Mouse (Mus musculus) kidney, embryonic 14.5 days (tissue): ENCODE measurements around the gene Casd1. TPM values are rescaled to one million over a fixed set of nuclear protein-coding genes. Genes with fewer than 3 reads are reported as not detected.

Experiments used
- ATAC-seq: fragments of 200-750 bp; cut with Nextera tagmentation; 2 replicates; pipeline ENCODE4 v1.8.0; 2017; ENCODE audit warnings: moderate number of reproducible peaks, mild to moderate bottlenecking, moderate TSS enrichment, moderate library complexity; ENCODE audit not compliant: low FRiP score, low TSS enrichment
- H3K27ac ChIP-seq: fragments of 300-500 bp; sonication (generic); 2 replicates; pipeline ENCODE4 v1.5.1; 2014; ENCODE audit warnings: low read depth, mild to moderate bottlenecking, low read length, moderate library complexity, mixed read lengths
- H3K27me3 ChIP-seq: fragments of 300-500 bp; sonication (generic); 2 replicates; pipeline ENCODE4 v1.6.1; 2014; ENCODE audit warnings: mild to moderate bottlenecking, low read length; ENCODE audit not compliant: control insufficient read depth, insufficient read depth
- H3K36me3 ChIP-seq: fragments of 300-500 bp; sonication (generic); 2 replicates; pipeline ENCODE4 v1.6.1; 2014; ENCODE audit warnings: low read length, mixed read lengths; ENCODE audit not compliant: control insufficient read depth, insufficient read depth
- H3K4me1 ChIP-seq: fragments of 300-500 bp; sonication (generic); 2 replicates; pipeline ENCODE4 v1.6.1; 2014; ENCODE audit warnings: low read length, mixed read lengths; ENCODE audit not compliant: control insufficient read depth, insufficient read depth
- H3K4me2 ChIP-seq: fragments of 300-500 bp; sonication (generic); replicated peaks from 2 replicates; pipeline ENCODE4 v1.6.1; 2014; ENCODE audit warnings: low read depth, mild to moderate bottlenecking, low read length
- H3K4me3 ChIP-seq: fragments of 300-500 bp; sonication (generic); 2 replicates; pipeline ENCODE4 v1.5.1; 2014; ENCODE audit warnings: mild to moderate bottlenecking, low read length
- H3K9ac ChIP-seq: fragments of 300-500 bp; sonication (generic); 2 replicates; pipeline ENCODE4 v1.6.1; 2014; ENCODE audit warnings: low read depth, mild to moderate bottlenecking, low read length, moderate library complexity
- H3K9me3 ChIP-seq: fragments of 300-500 bp; sonication (generic); 2 replicates; pipeline ENCODE4 v1.6.1; 2016; ENCODE audit warnings: low read length; ENCODE audit not compliant: control insufficient read depth
- WGBS: fragments of 180-500 bp; shearing (Covaris S2); extraction: QIAGEN DNeasy Blood & Tissue Kit; methylation state at CpG from one replicate; pipeline ENCODE4 v1.1.7; 2014; 5-methylcytosine and 5-hydroxymethylcytosine counted together
- polyA plus RNA-seq: library from polyadenylated mRNA; unstranded; fragments of >200 nt; fragmentation: Nextera tagmentation; extraction: Ambion mirVana; gene quantifications from 2 replicates; pipeline ENCODE4 v1.2.1, GENCODE M21; 2014

Gene Casd1
- polyA plus RNA-seq, 1 experiment from 2014 or later = 47.5 TPM

DNA sequence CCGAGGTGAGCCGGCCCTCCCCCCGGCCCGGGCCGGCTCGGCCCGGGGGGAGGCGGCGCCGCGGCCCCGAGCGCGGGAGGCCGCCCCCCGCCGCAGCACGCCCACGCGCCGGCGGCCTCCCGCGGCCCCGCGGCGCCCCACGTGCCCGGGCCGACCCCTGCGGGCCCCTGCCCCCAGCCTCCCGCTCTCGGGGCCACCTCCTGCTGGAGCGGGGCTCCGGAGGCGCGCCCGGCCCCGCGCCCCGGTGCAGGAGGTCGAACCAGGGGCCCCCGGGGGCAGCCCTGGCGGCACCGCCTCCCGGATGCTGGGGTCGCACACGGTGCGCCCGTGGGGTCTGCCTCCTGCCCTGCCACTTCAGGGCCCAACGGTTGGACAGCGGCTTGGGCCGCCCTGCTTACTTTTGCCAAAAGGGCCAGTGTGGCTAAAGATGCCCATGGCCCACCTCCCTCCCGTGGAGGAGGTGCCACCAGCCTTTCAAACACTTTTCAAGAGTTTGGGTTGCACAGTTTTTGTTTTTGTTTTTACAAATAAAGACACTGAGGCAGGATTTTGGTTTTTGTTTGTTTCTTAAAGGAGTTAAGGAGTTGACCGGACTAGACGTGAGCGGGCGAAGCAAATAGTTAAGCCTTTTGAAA is 775 bp downstream of the Casd1 start:
- H3K27ac ChIP-seq = peak overlapping the region; percentile 88
- peaks cover 13% of the 10 kb centered on the region for H3K4me1 ChIP-seq
- 9% methylated on average over 25 of the region's 58 CpGs for WGBS
- peak overlapping the region; percentile 96 for H3K9ac ChIP-seq
- no peaks in the 10 kb centered on the region for H3K36me3 ChIP-seq
- H3K27me3 ChIP-seq = no peaks in the 10 kb centered on the region
- peak overlapping the region; percentile 74 for H3K4me3 ChIP-seq
- ATAC-seq = peak; percentile 74
- H3K9me3 ChIP-seq = no peaks in the 10 kb centered on the region
- peak overlapping the region; percentile 89 for H3K4me2 ChIP-seq

DNA sequence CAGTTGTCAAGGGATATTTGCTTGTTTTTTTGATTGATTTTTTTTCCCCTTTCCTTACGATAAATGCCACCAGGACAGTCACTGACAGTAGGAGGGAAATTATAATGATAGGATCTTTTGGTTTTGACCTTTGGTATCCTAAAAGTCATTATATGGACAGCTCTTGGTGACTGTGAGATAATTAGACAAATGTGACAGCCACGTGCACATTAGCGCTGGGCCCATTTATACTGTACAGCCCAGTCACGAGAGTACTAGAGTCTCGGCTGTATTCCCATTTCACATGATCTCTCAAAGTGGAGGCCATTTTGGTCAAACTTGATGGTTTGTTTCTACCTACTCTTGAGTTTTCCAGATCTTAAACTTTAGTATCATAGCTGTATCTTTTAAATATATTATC is 1.4 kb downstream of the Casd1 start:
- WGBS = 60% methylated on average over 5 of the region's 5 CpGs
- Histone ChIP-seq H3K4me3 (peak overlapping the region; percentile 74), H3K9me3 (no peaks in the 10 kb centered on the region), H3K4me2 (peak overlapping the region; percentile 89), H3K9ac (no peak overlapping the region), H3K4me1 (peaks cover 13% of the 10 kb centered on the region), H3K27ac (no peak overlapping the region; the same call in 1 of the 2 replicates), H3K36me3 (no peaks in the 10 kb centered on the region), H3K27me3 (no peaks in the 10 kb centered on the region)
- ATAC-seq = no peak

DNA sequence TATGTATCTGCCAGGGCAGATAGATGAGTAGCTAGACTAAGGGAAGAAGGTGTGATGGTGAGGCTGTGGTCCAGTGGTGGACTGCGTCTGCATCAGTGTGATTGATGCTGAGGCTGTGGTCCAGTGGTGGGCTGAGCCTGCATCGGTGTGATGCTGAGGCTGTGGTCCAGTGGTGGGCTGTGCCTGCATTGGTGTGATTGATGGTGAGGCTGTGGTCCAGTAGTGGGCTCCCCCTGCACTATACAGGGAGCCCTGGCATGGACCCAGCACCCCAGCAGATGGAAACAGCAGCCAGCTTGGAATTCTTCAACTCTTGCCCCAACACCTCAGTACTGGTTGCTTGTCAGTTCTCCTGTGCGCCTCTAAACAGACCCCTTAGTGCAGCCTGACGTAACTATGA is 5.8 kb downstream of the Casd1 start:
- peaks cover 8% of the 10 kb centered on the region; the same call in 1 of the 2 replicates for H3K4me1 ChIP-seq
- H3K36me3 ChIP-seq = 0 out of 2 replicates have a peak, but pooled peaks cover 3% of the 10 kb centered on the region
- H3K4me3 ChIP-seq = no peak overlapping the region
- H3K9ac ChIP-seq = no peak overlapping the region
- WGBS = 81% methylated on average over 4 of the region's 4 CpGs
- H3K9me3 ChIP-seq = no peaks in the 10 kb centered on the region
- H3K27ac ChIP-seq = no peak overlapping the region
- no peaks in the 10 kb centered on the region for H3K27me3 ChIP-seq
- no peak overlapping the region for H3K4me2 ChIP-seq
- no peak for ATAC-seq

DNA sequence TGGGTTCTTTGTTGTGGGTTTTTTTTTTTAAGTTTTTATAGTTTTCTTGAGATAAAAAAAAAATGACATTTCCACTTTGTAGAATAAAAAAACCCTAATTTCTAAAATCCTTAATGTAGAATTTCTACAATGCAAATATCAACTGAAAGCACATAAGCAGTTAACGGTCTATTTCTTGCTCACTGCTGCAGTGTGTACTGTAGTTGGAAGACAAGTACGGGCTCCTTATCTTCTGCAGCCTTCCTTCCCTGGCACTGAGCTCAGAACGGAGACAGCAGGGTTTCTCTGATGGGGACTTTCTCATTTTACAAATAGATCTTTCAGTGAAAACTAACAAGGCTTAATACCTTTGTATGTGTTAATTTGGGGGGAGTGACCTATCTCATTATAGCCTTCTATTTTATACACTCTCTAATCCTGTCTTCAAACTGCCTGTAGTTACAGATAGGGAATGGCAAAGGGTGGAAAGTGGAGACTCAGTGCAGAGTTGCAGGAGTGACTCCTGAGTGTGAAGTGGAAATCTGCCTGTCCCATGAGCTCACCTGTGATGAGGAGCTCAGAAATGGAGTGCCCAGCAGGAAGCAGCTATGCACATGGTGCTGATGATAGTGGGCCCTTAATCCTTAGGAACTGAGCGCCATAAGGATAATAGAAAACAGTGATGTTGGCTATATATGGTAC is 9.7 kb downstream of the Casd1 start:
- Histone ChIP-seq H3K4me3 (no peak overlapping the region), H3K27ac (no peak overlapping the region), H3K4me2 (no peak overlapping the region), H3K36me3 (peaks cover 8% of the 10 kb centered on the region; the same call in 1 of the 2 replicates), H3K9ac (no peak overlapping the region), H3K27me3 (no peaks in the 10 kb centered on the region), H3K4me1 (no peaks in the 10 kb centered on the region), H3K9me3 (0 out of 2 replicates have a peak, but pooled peaks cover 3% of the 10 kb centered on the region)
- WGBS = 90% methylated on average over 4 of the region's 4 CpGs
- no peak for ATAC-seq

DNA sequence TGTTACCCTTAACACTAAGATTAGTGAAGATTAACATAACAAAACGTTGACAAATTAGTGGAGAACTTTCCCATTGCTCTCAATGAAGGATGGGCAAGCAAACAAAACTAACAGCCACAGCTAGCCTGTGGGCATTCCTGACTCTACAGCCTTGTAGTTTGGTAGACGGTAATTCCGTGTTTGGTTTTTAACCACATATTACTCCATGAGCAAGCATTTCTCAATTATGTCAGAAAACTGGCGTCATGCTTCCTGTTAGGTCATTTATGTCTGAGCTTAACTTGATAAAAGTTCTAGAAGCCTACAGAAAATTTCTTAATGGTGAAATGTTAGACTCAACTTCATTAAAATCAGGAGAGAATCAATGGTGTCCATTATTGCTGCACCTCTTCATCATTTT is 11.2 kb downstream of the Casd1 start:
- Histone ChIP-seq H3K27ac (no peak overlapping the region), H3K9ac (no peak overlapping the region), H3K4me2 (no peak overlapping the region), H3K36me3 (peaks cover 8% of the 10 kb centered on the region; the same call in 1 of the 2 replicates), H3K9me3 (0 out of 2 replicates have a peak, but pooled peaks cover 3% of the 10 kb centered on the region), H3K4me3 (no peak overlapping the region), H3K27me3 (no peaks in the 10 kb centered on the region), H3K4me1 (no peaks in the 10 kb centered on the region)
- WGBS = 92% methylated on average over 4 of the region's 4 CpGs
- ATAC-seq = no peak

DNA sequence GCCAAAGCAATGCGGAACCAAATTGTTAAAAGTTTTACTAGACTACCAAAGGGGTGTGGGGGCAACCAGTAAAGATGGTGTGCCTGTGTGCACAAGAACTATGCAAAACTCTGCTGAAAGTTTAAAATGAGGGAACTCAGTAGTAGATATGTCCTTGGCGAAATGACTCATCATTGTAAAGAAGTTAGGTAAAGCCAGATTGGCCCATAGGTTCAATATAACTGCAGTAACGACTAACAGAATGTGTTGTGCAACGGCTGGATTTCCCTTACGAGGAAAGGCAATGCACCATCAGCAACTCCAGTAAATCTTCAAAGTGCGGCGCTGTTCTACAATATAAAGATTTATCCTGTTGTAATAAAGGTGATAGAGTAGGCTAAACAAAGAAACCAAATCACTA is 11.8 kb downstream of the Casd1 start:
- Histone ChIP-seq H3K27ac (no peak overlapping the region), H3K4me3 (no peak overlapping the region), H3K9ac (no peak overlapping the region), H3K9me3 (0 out of 2 replicates have a peak, but pooled peaks cover 3% of the 10 kb centered on the region), H3K27me3 (no peaks in the 10 kb centered on the region), H3K4me1 (no peaks in the 10 kb centered on the region), H3K36me3 (peaks cover 11% of the 10 kb centered on the region), H3K4me2 (no peak overlapping the region)
- 86% methylated on average over 7 of the region's 7 CpGs for WGBS
- no peak for ATAC-seq

DNA sequence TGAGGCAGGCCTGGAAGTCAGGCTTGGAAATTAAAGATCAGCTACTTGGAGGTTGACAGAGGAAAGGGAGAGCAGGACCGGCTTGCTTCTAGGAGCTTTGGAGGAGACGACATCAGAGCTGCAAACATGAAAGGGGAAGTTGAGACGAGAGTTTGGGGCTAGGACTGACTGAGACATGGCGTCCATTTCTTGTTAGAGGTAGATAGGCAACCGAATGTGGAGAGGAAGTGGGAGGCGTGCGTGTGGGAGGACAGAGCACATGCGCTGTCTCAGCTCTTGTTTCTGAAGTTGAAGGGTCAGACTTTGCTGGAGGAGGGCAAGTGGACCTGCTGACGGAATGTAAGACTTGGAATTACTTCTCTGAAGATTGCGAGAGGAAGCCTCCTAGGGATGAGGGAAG is 17.3 kb downstream of the Casd1 start:
- Histone ChIP-seq H3K9me3 (0 out of 2 replicates have a peak, but pooled peaks cover 3% of the 10 kb centered on the region), H3K4me2 (no peak overlapping the region), H3K4me3 (no peak overlapping the region), H3K27me3 (no peaks in the 10 kb centered on the region), H3K27ac (no peak overlapping the region), H3K36me3 (peaks cover 8% of the 10 kb centered on the region), H3K9ac (no peak overlapping the region), H3K4me1 (no peaks in the 10 kb centered on the region)
- no peak for ATAC-seq
- WGBS = 47% methylated on average over 10 of the region's 10 CpGs

DNA sequence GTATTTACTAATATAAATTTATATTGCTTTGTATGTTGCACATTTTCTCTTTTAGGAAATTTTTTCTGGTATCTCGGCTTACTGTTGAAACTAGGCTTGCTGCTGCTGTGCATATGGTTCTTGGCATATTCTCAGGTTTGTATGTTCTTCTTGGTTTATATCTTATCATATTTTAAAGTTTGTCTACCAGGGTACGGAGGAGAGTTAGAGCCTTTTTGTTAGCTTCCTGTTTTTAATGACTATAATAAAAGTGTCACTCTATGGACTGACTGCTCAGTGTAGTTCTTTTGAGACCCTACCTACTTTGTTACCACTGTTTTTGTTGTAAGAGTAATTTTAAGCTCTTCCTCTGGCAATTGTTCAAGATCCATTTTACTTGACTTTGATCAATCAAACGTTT is 30.8 kb downstream of the Casd1 start:
- 24% methylated on average over 3 of the region's 3 CpGs for WGBS
- Histone ChIP-seq H3K4me1 (0 out of 2 replicates have a peak, but pooled peaks cover 4% of the 10 kb centered on the region), H3K4me3 (no peak overlapping the region), H3K27ac (no peak overlapping the region), H3K9me3 (no peaks in the 10 kb centered on the region), H3K4me2 (no peak overlapping the region), H3K9ac (no peak overlapping the region), H3K36me3 (peaks cover 3% of the 10 kb centered on the region; the same call in 1 of the 2 replicates), H3K27me3 (no peaks in the 10 kb centered on the region)
- ATAC-seq = no peak

DNA sequence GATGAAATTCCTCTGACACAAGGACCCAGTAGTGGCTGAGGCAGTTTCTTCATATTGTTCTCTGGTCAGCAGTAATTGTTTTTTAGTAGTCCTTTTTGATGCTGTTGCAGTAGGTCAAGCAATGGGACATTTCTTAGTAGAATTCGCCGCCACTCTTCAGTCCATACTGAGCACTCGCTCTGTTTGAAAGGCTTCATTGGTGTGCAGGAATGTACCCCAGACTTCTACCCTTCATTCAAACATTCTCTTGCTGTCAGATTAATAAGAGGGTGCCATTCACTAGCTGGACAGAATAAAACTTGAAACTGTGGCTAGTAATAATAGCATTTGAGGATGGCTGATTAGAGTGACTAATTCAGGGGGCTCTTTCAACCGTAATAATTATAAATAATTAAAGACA is 32.5 kb downstream of the Casd1 start:
- 0 out of 2 replicates have a peak, but pooled peaks cover 4% of the 10 kb centered on the region for H3K4me1 ChIP-seq
- WGBS = 92% methylated on average over 4 of the region's 4 CpGs
- no peak overlapping the region for H3K4me3 ChIP-seq
- ATAC-seq = no peak
- no peak overlapping the region for H3K9ac ChIP-seq
- no peak overlapping the region for H3K4me2 ChIP-seq
- H3K9me3 ChIP-seq = no peaks in the 10 kb centered on the region
- peaks cover 3% of the 10 kb centered on the region; the same call in 1 of the 2 replicates for H3K36me3 ChIP-seq
- no peak overlapping the region for H3K27ac ChIP-seq
- no peaks in the 10 kb centered on the region for H3K27me3 ChIP-seq
